Mouse (Mus musculus): ENCODE measurements around the gene Sytl3. TPM values are rescaled to one million over a fixed set of nuclear protein-coding genes. Genes with fewer than 3 reads are reported as not detected.

The Sytl3 gene
- total and polyA plus RNA-seq, 3 experiments = 0.16 to 0.34 (median 0.23) TPM

GRCm38 (mm10) chr17:6746452-6747231 lies 87.7 kb downstream of the Sytl3 start:
- TF ChIP-seq POLR2A (IDR thresholded peaks at IDR 0.05; ENCODE audit: insufficient read depth, low read depth, low read length) (no peak), EP300 (IDR thresholded peaks at IDR 0.05; ENCODE audit: insufficient read depth, low read depth, low read length) (no peak), CTCF (IDR thresholded peaks at IDR 0.05) (no peak)
- Histone ChIP-seq H3K27ac (no peak overlapping the region), H3K79me2 (replicated peaks; ENCODE audit: control insufficient read depth, insufficient read depth, low read length) (no peaks in the 10 kb centered on the region), H3K9ac (ENCODE audit: low read depth, low read length) (no peak overlapping the region), H3K4me1 (ENCODE audit: control insufficient read depth, insufficient read depth, low read length) (peaks cover 28% of the 10 kb centered on the region), H3K27me3 (ENCODE audit: control insufficient read depth, insufficient read depth, low read length) (no peaks in the 10 kb centered on the region), H3K36me3 (ENCODE audit: control insufficient read depth, insufficient read depth, low read length) (peaks cover 2% of the 10 kb centered on the region; the same call in 1 of the 2 replicates), H3K4me3 (no peak overlapping the region)
- 60% methylated on average over 9 of the region's 9 CpGs for WGBS
- DNase-seq = peak; percentile 28 to 59
- intact Hi-C loops (cut with DNase I) = no loop called here

GRCm38 (mm10) chr17:6747478-6747877 lies 88.6 kb downstream of the Sytl3 start:
- Histone ChIP-seq H3K27ac (no peak overlapping the region; the same call in 1 of the 2 replicates), H3K79me2 (replicated peaks; ENCODE audit: control insufficient read depth, insufficient read depth, low read length) (no peaks in the 10 kb centered on the region), H3K27me3 (ENCODE audit: control insufficient read depth, insufficient read depth, low read length) (no peaks in the 10 kb centered on the region), H3K36me3 (ENCODE audit: control insufficient read depth, insufficient read depth, low read length) (peaks cover 2% of the 10 kb centered on the region; the same call in 1 of the 2 replicates), H3K9ac (ENCODE audit: low read depth, low read length) (no peak overlapping the region), H3K4me1 (ENCODE audit: control insufficient read depth, insufficient read depth, low read length) (peaks cover 23% of the 10 kb centered on the region), H3K4me3 (no peak overlapping the region)
- intact Hi-C loops (cut with DNase I) = no loop called here
- TF ChIP-seq EP300 (IDR thresholded peaks at IDR 0.05; ENCODE audit: insufficient read depth, low read depth, low read length) = no peak
- no peak for TF ChIP-seq CTCF (IDR thresholded peaks at IDR 0.05)
- no peak for TF ChIP-seq POLR2A (IDR thresholded peaks at IDR 0.05; ENCODE audit: insufficient read depth, low read depth, low read length)
- DNase-seq = peak in 1 of 2 experiments; percentile 18
- 73% methylated on average over 7 of the region's 7 CpGs for WGBS

- Histone ChIP-seq H3K27me3 (ENCODE audit: control insufficient read depth, insufficient read depth, low read length) (no peaks in the 10 kb centered on the region), H3K4me3 (no peak overlapping the region), H3K36me3 (ENCODE audit: control insufficient read depth, insufficient read depth, low read length) (peaks cover 2% of the 10 kb centered on the region; the same call in 1 of the 2 replicates), H3K4me1 (ENCODE audit: control insufficient read depth, insufficient read depth, low read length) (peaks cover 16% of the 10 kb centered on the region), H3K79me2 (replicated peaks; ENCODE audit: control insufficient read depth, insufficient read depth, low read length) (no peaks in the 10 kb centered on the region), H3K9ac (ENCODE audit: low read depth, low read length) (no peak overlapping the region), H3K27ac (peak overlapping the region; percentile 43)
- TF ChIP-seq CTCF (IDR thresholded peaks at IDR 0.05) = no peak
- TF ChIP-seq POLR2A (IDR thresholded peaks at IDR 0.05; ENCODE audit: insufficient read depth, low read depth, low read length) = no peak
- 0 out of 2 replicates have a peak, but pooled peaks have one; percentile 35 for TF ChIP-seq EP300 (IDR thresholded peaks at IDR 0.05; ENCODE audit: insufficient read depth, low read depth, low read length)
- intact Hi-C loops (cut with DNase I) = no loop called here
- 19% methylated on average over 17 of the region's 17 CpGs for WGBS
- peak; percentile 48 to 52 for DNase-seq
Observed at GRCm38 (mm10) chr17:6748779-6749464, 90.0 kb downstream of the Sytl3 start.

- no peaks in the 10 kb centered on the region for H3K27me3 ChIP-seq (ENCODE audit: control insufficient read depth, insufficient read depth, low read length)
- WGBS = 80% methylated on average over 11 of the region's 11 CpGs
- TF ChIP-seq EP300 (IDR thresholded peaks at IDR 0.05; ENCODE audit: insufficient read depth, low read depth, low read length) = no peak
- no peak for TF ChIP-seq CTCF (IDR thresholded peaks at IDR 0.05)
- no peak for TF ChIP-seq POLR2A (IDR thresholded peaks at IDR 0.05; ENCODE audit: insufficient read depth, low read depth, low read length)
- no peak overlapping the region for H3K9ac ChIP-seq (ENCODE audit: low read depth, low read length)
- DNase-seq = peak; percentile 43 to 57
- intact Hi-C loops (cut with DNase I) = no loop called here
- H3K79me2 ChIP-seq (replicated peaks; ENCODE audit: control insufficient read depth, insufficient read depth, low read length) = no peaks in the 10 kb centered on the region
- H3K27ac ChIP-seq = no peak overlapping the region
- no peak overlapping the region for H3K4me3 ChIP-seq
- peaks cover 16% of the 10 kb centered on the region for H3K4me1 ChIP-seq (ENCODE audit: control insufficient read depth, insufficient read depth, low read length)
- H3K36me3 ChIP-seq (ENCODE audit: control insufficient read depth, insufficient read depth, low read length) = peaks cover 2% of the 10 kb centered on the region; the same call in 1 of the 2 replicates
Observed at GRCm38 (mm10) chr17:6751221-6751859, 92.4 kb downstream of the Sytl3 start.

GRCm38 (mm10) chr17:6752375-6752774 lies 93.5 kb downstream of the Sytl3 start:
- intact Hi-C loops (cut with DNase I) = no loop called here
- Histone ChIP-seq H3K4me3 (no peak overlapping the region), H3K36me3 (ENCODE audit: control insufficient read depth, insufficient read depth, low read length) (no peaks in the 10 kb centered on the region), H3K27me3 (ENCODE audit: control insufficient read depth, insufficient read depth, low read length) (no peaks in the 10 kb centered on the region), H3K79me2 (replicated peaks; ENCODE audit: control insufficient read depth, insufficient read depth, low read length) (no peaks in the 10 kb centered on the region), H3K4me1 (ENCODE audit: control insufficient read depth, insufficient read depth, low read length) (peaks cover 16% of the 10 kb centered on the region), H3K27ac (no peak overlapping the region), H3K9ac (ENCODE audit: low read depth, low read length) (no peak overlapping the region)
- TF ChIP-seq POLR2A (IDR thresholded peaks at IDR 0.05; ENCODE audit: insufficient read depth, low read depth, low read length) (no peak), CTCF (IDR thresholded peaks at IDR 0.05) (no peak), EP300 (IDR thresholded peaks at IDR 0.05; ENCODE audit: insufficient read depth, low read depth, low read length) (no peak)
- peak in 1 of 2 experiments; percentile 15 for DNase-seq
- WGBS = 55% methylated on average over 7 of the region's 7 CpGs
